Mouse (Mus musculus): ENCODE results near the gene Drap1.

GRCm38 (mm10) chr19:5428083-5428482, 3.3 kb upstream of the Drap1 start:
- TF ChIP-seq CTCF (IDR thresholded peaks at IDR 0.05; ENCODE audit: extremely low read depth, insufficient read depth, insufficient read length, insufficient replicate concordance) = peak; percentile 19; the same call in 1 of the 2 replicates
- no peak for TF ChIP-seq POLR2A (IDR thresholded peaks at IDR 0.05; ENCODE audit: low read depth, low read length)

Measured in spleen, adult 2 months (tissue).